Mouse (Mus musculus): Measurements from ENCODE around the gene Fgfr2. TPM values are rescaled to one million over a fixed set of nuclear protein-coding genes. Genes with fewer than 3 reads are reported as not detected.
A peak's percentile ranks its signal among the peaks of the same experiment; 100 is the strongest.

Fgfr2 gene
- total RNA-seq, 1 experiment: 37.5 TPM

- Histone ChIP-seq H3K9me3 (ENCODE audit: control insufficient read depth, insufficient read depth, low read depth, low read length) (no peaks in the 10 kb centered on the region), H3K27ac (ENCODE audit: insufficient read depth, low read depth, low read length, poor library complexity, severe bottlenecking) (peak within 1 kb of the TSS; percentile 64), H3K36me3 (ENCODE audit: control insufficient read depth, insufficient read depth, low read length, poor library complexity, severe bottlenecking) (peaks cover 23% of the 10 kb centered on the region), H3K4me3 (ENCODE audit: insufficient read depth in 1 of 2, low read depth in 1 of 2, low read length in 2 of 2, poor library complexity in 1 of 2, severe bottlenecking in 1 of 2) (peak within 1 kb of the TSS; percentile 91 to 95), H3K9ac (ENCODE audit: insufficient read depth, low read depth, low read length, poor library complexity, severe bottlenecking) (peak within 1 kb of the TSS; percentile 99), H3K4me1 (ENCODE audit: control insufficient read depth in 2 of 2, insufficient read depth in 2 of 2, low read length in 2 of 2, poor library complexity in 1 of 2) (peaks cover 0 to 4% of the 10 kb centered on the region in 2 experiments; a peak in 1 of 4 replicates)
- TF ChIP-seq HCFC1 (IDR thresholded peaks at IDR 0.05; ENCODE audit: borderline replicate concordance, insufficient read depth, low read length) (peak; percentile 98), ZC3H11A (IDR thresholded peaks at IDR 0.05; ENCODE audit: borderline replicate concordance, low read depth, low read length) (no peak), ZNF384 (IDR thresholded peaks at IDR 0.05; ENCODE audit: low read depth, low read length) (no peak), CHD2 (IDR thresholded peaks at IDR 0.05; ENCODE audit: low read depth, low read length) (peak; percentile 36; the same call in 1 of the 2 replicates), MAFK (IDR thresholded peaks at IDR 0.05; ENCODE audit: insufficient read depth, low read depth, low read length) (no peak)
- in situ Hi-C loops (cut with MboI; ENCODE audit: low sequenced_read_pairs in 2 of 2, unreplicated experiment in 2 of 2): loop anchor here (10.0 kb wide), 1 partner anchor 1035 kb away; the partner anchor contains the start of gene Nkx1-2 (in 2 of the 2)
- DNase-seq (ENCODE audit: low read depth, low spot score): peak; percentile 90
Measured at GRCm38 (mm10) chr7:131559986-131560696, 1563.0 kb downstream of the Fgfr2 start, which contains the start of gene Bub3. TSS of gene Bub3 (plus strand) at chr7:131560222.

GRCm38 (mm10) chr7:131557751-131558150, 1565.4 kb downstream of the Fgfr2 start:
- Histone ChIP-seq H3K36me3 (ENCODE audit: control insufficient read depth, insufficient read depth, low read length, poor library complexity, severe bottlenecking) (peaks cover 8% of the 10 kb centered on the region), H3K9ac (ENCODE audit: insufficient read depth, low read depth, low read length, poor library complexity, severe bottlenecking) (no peak overlapping the region), H3K4me3 (ENCODE audit: insufficient read depth in 1 of 2, low read depth in 1 of 2, low read length in 2 of 2, poor library complexity in 1 of 2, severe bottlenecking in 1 of 2) (no peak overlapping the region), H3K9me3 (ENCODE audit: control insufficient read depth, insufficient read depth, low read depth, low read length) (no peaks in the 10 kb centered on the region), H3K4me1 (ENCODE audit: control insufficient read depth in 2 of 2, insufficient read depth in 2 of 2, low read length in 2 of 2, poor library complexity in 1 of 2) (peaks cover 0 to 6% of the 10 kb centered on the region in 2 experiments; a peak in 1 of 4 replicates), H3K27ac (ENCODE audit: insufficient read depth, low read depth, low read length, poor library complexity, severe bottlenecking) (no peak overlapping the region)
- TF ChIP-seq CHD2 (IDR thresholded peaks at IDR 0.05; ENCODE audit: low read depth, low read length) (no peak), MAFK (IDR thresholded peaks at IDR 0.05; ENCODE audit: insufficient read depth, low read depth, low read length) (no peak), ZC3H11A (IDR thresholded peaks at IDR 0.05; ENCODE audit: borderline replicate concordance, low read depth, low read length) (no peak), ZNF384 (IDR thresholded peaks at IDR 0.05; ENCODE audit: low read depth, low read length) (no peak), HCFC1 (IDR thresholded peaks at IDR 0.05; ENCODE audit: borderline replicate concordance, insufficient read depth, low read length) (no peak)
- no peak for DNase-seq (ENCODE audit: low read depth, low spot score)
- in situ Hi-C loops (cut with MboI; ENCODE audit: low sequenced_read_pairs in 2 of 2, unreplicated experiment in 2 of 2): loop anchor here (10.0 kb wide), 1 partner anchor 1037 kb away; the partner anchor contains the start of gene Nkx1-2 (in 2 of the 2)

- no peak overlapping the region for H3K9ac ChIP-seq (ENCODE audit: insufficient read depth, low read depth, low read length, poor library complexity, severe bottlenecking)
- no peak for DNase-seq (ENCODE audit: low read depth, low spot score)
- no peak overlapping the region for H3K27ac ChIP-seq (ENCODE audit: insufficient read depth, low read depth, low read length, poor library complexity, severe bottlenecking)
- peak overlapping the region; percentile 47 to 49 for H3K4me3 ChIP-seq (ENCODE audit: insufficient read depth in 1 of 2, low read depth in 1 of 2, low read length in 2 of 2, poor library complexity in 1 of 2, severe bottlenecking in 1 of 2)
- TF ChIP-seq ZNF384 (IDR thresholded peaks at IDR 0.05; ENCODE audit: low read depth, low read length) (peak; percentile 84; the same call in 1 of the 2 replicates), ZC3H11A (IDR thresholded peaks at IDR 0.05; ENCODE audit: borderline replicate concordance, low read depth, low read length) (no peak)
- H3K9me3 ChIP-seq (ENCODE audit: control insufficient read depth, insufficient read depth, low read depth, low read length): no peaks in the 10 kb centered on the region
- H3K4me1 ChIP-seq (ENCODE audit: control insufficient read depth in 2 of 2, insufficient read depth in 2 of 2, low read length in 2 of 2, poor library complexity in 1 of 2): peaks cover 0 to 4% of the 10 kb centered on the region in 2 experiments; a peak in 1 of 4 replicates
- H3K36me3 ChIP-seq (ENCODE audit: control insufficient read depth, insufficient read depth, low read length, poor library complexity, severe bottlenecking): no peaks in the 10 kb centered on the region
- in situ Hi-C loops (cut with MboI; ENCODE audit: low sequenced_read_pairs in 2 of 2, unreplicated experiment in 2 of 2): loop anchor here (10.0 kb wide), 1 partner anchor 1038 kb away; the partner anchor contains the start of gene Nkx1-2 (in 2 of the 2)
Measured at GRCm38 (mm10) chr7:131556541-131557271, 1566.4 kb downstream of the Fgfr2 start.

GRCm38 (mm10) chr7:131556116-131556515, 1567.0 kb downstream of the Fgfr2 start:
- no peak overlapping the region for H3K4me3 ChIP-seq (ENCODE audit: insufficient read depth in 1 of 2, low read depth in 1 of 2, low read length in 2 of 2, poor library complexity in 1 of 2, severe bottlenecking in 1 of 2)
- in situ Hi-C loops (cut with MboI; ENCODE audit: low sequenced_read_pairs in 2 of 2, unreplicated experiment in 2 of 2): loop anchor here (10.0 kb wide), 1 partner anchor 1039 kb away; the partner anchor contains the start of gene Nkx1-2 (in 2 of the 2)
- peaks cover 0 to 4% of the 10 kb centered on the region in 2 experiments; a peak in 1 of 4 replicates for H3K4me1 ChIP-seq (ENCODE audit: control insufficient read depth in 2 of 2, insufficient read depth in 2 of 2, low read length in 2 of 2, poor library complexity in 1 of 2)
- no peak for DNase-seq (ENCODE audit: low read depth, low spot score)
- no peaks in the 10 kb centered on the region for H3K36me3 ChIP-seq (ENCODE audit: control insufficient read depth, insufficient read depth, low read length, poor library complexity, severe bottlenecking)
- H3K9ac ChIP-seq (ENCODE audit: insufficient read depth, low read depth, low read length, poor library complexity, severe bottlenecking): no peak overlapping the region
- TF ChIP-seq MAFK (IDR thresholded peaks at IDR 0.05; ENCODE audit: insufficient read depth, low read depth, low read length) (no peak), ZC3H11A (IDR thresholded peaks at IDR 0.05; ENCODE audit: borderline replicate concordance, low read depth, low read length) (no peak), ZNF384 (IDR thresholded peaks at IDR 0.05; ENCODE audit: low read depth, low read length) (no peak)
- H3K27ac ChIP-seq (ENCODE audit: insufficient read depth, low read depth, low read length, poor library complexity, severe bottlenecking): no peak overlapping the region
- no peaks in the 10 kb centered on the region for H3K9me3 ChIP-seq (ENCODE audit: control insufficient read depth, insufficient read depth, low read depth, low read length)
